Mouse (Mus musculus) embryo, embryonic 11 days (tissue): ENCODE measurements around the gene 5330417C22Rik.
"Not testable (repeated sequence)": the region's sequence is repeated elsewhere in the genome, so short reads cannot be mapped to it uniquely, and the experiment has no call there.

ENCODE experiments used
- DNase-seq: peaks from one replicate; pipeline ENCODE4 v3.0.0-alpha.2; 2015

5330417C22Rik gene

GRCm38 (mm10) chr3:108536517-108537260, at the start of gene 5330417C22Rik:
Gene 5330417C22Rik (minus strand): TSS chr3:108536536.
- DNase-seq = peak; percentile 63

- DNase-seq = no peak
Measured at GRCm38 (mm10) chr3:108584580-108584979, 48.2 kb upstream of the 5330417C22Rik start.

- no peak for DNase-seq
Measured at GRCm38 (mm10) chr3:108574018-108574417, 37.7 kb upstream of the 5330417C22Rik start.

DNA sequence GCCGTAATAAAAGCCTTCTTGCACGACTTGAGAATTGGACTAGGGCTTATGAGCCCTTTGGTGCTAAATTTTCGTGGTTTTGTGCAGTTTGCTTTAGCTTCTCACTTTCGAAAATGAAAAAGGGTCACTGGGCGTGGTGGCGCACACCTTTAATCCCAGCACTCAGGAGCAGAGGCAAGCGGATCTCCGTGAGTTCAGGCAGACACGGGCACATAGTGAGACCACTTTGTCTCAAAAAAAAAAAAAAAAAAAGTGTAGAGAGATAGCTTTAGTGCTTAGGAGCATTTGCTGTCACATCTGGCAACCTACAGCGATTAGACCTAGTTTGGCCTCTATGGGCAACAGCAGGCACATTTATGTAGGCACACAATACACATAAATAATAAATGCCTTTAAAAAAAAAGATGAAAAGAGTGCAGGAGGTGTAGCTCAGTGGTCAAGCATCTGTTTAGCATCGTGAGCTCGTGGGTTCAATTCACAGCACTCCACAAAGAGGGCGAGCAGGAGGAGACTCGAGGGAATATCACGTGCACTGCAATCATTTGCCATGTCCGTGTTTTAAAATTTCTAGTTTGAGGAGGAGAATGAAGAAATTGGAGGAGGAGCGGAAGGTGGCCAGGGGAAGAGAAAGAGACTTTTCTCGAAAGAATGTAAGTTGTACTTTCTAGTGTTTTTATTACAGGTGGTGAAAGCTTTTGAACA, 36.1 kb upstream of the 5330417C22Rik start:
- no peak for DNase-seq

DNA sequence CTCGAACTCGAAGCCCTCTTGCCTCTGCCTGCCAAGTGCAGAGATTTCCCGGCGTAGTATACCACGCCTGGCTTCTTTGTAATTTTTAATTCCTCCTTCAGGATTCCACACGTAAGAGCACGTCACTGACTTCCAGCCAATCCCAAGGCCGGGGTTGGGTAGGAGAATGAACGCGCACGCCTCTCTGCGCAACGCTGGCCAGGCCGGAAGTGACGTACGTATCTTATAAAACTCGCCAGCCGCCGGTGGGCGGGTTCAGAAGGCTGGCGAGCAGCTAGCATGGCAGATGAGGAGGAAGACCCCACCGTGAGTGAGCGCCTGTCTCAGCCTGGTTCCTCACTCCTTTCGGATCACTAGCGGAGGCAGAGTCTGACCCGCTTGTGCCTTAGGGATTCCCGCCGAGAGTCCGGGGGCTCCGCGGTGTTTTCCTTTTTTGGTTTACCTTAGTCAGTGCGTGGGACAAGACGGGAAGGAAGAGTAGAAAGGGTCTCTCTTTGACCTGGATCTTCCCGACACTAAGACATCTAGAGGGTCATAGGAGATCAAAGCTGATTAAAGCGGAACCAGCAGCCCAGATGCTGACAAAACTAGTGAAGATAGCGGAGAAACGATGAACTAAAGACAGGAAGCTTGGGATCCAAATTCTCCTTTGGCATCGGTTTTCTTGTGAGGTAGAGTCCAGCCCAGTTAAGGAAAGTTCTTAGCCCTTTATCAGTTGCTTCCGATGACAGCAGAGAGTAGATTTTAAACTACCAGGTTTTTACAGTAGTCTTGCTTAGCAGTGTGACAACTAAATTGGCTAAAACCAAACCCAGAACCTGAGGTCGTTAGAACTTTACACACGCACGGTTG, 35.3 kb upstream of the 5330417C22Rik start, which contains the start of gene Taf13:
TSS of gene Taf13 (plus strand) at position 256 of the 852 bp plus-strand sequence.
- DNase-seq = peak; percentile 99

DNA sequence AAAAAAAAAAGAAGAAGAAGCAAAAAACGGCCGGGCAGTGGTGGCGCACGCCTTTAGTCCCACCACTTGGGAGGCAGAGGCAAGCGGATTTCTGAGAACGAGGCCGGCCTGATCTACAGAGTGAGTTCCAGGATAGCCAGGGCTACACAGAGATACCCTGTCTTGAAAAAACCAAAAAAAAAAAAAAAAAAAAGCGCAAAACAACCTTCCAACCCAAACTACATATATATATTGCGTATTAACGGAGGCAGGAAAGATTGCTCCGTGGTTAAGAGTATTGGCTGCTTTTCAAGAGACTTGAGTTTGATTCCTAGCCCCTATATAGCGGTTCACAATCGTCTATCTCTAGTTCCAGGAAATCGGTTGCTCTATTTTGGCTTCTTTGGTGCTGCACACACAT, 34.5 kb upstream of the 5330417C22Rik start:
- DNase-seq = no peak

- not testable (repeated sequence) for DNase-seq
Measured at GRCm38 (mm10) chr3:108569636-108570035, 33.3 kb upstream of the 5330417C22Rik start.

DNA sequence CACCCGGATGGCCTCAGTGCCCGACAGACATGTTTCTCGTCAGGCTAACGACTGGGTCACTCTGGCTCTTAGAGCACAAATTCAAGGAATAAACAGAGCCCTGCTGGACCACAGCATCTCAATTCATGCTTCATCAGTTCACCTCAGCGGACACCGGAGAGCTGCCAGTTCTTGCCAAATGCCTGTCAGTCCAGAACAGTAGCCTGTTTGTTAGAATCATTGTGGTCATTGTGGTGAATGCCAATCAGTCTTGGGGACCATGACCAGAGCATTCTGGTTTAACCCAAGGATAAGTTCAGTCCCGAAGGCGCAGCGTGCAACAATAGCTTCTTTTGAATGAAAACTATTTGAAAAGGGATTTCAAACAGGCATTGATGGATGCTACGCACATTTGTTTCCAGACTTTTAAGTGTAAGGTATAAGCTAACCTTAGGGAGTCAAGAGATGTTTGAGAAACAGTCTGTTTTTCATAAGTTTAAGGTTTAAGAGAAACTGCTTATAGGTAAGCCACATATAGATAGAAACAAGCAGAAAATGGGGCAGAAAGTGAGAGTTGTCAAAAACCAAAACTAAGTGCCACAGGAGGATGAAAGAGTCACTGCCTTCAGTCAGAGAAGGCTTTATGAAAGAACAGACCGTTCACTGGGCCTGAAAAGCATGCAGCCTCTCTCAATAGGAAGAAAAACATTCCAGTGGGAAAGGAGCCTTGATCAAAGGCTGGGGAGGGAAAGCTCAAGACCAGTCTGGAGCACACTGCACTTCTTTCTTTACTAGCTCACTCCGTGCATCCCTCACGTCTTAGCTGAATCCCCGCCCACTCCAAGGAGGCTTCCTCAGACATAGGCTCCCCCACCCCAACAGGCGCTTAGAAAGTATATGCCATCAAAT, 31.9 kb upstream of the 5330417C22Rik start:
- peak; percentile 70 for DNase-seq

- peak; percentile 89 for DNase-seq
Measured at GRCm38 (mm10) chr3:108563309-108563708, 27.0 kb upstream of the 5330417C22Rik start.

DNA sequence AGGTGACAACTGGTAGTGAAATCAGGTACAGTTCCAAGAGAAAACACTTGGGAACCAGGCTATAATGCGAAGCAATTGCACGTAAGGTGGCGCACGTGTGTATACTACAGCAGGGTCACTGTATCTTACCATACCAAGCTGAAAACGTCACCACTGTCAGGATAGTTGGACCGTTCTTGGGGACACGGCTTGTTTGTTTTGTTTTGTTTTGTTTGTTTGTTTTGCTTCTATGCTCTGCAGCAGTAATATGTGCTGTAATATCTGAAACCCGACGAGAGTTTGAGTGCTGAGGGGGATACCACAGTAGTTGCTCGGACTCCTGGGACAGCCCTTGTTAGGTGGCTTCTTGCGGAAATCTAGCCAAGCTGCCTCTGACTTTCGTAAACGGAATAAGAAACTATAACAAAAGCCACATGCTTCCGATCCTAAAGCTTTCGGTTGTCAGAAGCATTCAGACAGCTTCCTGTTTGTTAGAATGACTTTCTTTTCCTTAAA, 26.5 kb upstream of the 5330417C22Rik start:
- peak; percentile 58 for DNase-seq

DNA sequence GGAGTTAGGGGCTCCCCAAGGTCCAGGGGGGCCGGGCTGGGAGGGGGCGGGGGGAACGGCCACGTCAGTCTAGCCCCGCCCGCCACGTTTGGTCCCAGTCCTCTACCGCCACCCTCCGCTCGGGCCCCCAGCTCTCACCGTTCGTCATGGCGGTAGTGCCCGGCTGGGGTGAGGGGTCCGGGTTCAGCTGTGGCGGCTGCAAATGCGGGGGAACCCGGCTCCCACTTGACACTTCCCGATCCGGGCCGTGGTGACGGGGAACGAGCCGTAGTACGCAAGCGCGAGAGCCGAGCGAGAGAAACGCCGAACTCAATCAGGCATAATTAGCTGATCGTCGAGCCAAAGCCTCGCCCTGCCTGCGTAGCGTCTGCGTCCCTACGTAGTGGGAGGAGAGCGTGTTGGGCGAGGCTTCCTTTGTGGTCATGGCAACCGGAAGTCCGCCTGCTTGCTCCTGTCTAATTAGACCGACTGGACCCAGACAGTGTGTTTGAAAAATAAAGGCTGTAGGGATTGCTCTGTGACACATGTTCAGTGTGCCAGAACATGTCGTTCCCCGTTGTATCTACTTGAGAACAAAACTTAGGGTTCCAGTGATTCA, 25.9 kb upstream of the 5330417C22Rik start, which contains the start of gene Tmem167b:
TSS of gene Tmem167b (minus strand) at position 334 of the 598 bp plus-strand sequence.
- peak; percentile 99 for DNase-seq

- DNase-seq = no peak
Measured at GRCm38 (mm10) chr3:108557888-108558287, 21.6 kb upstream of the 5330417C22Rik start.

- DNase-seq = peak; percentile 97
Measured at GRCm38 (mm10) chr3:108554587-108555312, 18.4 kb upstream of the 5330417C22Rik start.

DNA sequence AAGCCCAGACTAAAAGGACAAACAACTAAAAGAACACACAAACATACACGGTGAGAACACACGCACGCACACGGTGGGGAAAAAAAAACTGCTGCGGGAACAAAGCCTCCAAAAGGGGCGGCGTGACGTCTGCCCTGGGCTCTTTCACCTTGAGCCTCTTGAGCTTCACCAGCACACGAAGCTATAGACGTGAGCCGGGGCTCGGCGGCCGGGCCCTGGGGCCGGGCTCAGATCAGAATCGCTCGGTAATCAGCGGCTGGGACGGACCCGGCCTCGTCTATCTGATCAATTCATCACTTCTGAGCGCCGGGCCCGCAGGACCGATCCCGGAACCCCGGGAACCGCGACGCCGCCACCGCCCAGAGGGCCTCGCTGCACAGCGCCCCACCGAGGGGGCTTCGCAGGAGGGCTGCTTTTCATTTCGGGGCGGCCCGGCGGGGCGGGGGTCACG, 17.8 kb upstream of the 5330417C22Rik start:
- DNase-seq = peak; percentile 67

DNA sequence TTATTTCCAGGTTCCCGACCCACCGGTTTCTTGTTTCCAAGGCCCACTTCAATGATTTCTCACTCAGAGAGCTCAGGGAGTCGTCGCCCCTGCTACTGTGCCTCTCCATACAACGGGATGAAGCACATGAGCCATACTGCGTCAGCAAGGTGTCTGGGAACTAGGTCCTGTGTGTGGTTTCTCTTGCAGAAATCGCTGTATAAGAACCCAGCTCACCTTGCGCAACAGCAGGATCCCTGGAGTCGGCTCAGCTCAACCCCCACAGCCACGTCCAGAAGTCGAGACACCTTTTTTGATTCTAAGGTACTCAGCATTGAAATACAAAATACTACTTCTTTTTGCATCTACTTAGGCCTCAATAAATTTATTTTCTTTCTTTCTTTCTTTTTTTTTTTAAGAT, 6.0 kb upstream of the 5330417C22Rik start:
- no peak for DNase-seq

GRCm38 (mm10) chr3:108537303-108537702, 967 bp upstream of the 5330417C22Rik start:
- peak; percentile 93 for DNase-seq

DNA sequence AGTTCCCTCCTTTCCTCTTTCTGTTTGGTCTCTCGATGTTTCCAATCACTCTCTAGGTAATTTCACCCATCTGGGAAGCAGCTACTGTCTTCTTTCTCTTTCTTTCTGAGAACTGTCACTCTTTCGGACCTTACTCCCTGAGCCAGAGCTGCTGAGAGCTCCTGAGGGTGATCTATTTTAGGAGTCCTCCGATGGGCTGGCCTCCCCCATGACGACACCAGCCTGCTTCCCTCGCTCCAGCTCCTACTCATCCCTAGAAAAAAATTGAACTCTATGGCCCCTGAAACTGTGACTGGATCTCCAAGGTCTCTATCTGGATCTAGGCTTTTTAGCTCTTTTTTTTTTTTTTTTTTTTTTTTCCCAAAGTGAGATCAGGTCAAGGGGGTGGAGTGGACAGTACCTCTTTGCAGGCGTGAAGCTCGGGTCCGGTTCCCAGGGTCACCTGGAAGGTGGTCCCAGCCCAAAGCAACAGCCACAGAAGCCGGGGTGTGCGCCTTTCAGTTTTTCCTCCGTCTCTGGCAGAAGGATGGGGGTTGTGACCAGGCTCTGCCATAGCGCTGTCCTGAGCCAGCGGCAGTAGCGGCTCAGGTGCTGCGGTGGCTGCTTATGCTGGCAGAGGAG, 330 bp downstream of the 5330417C22Rik start:
- no peak for DNase-seq

DNA sequence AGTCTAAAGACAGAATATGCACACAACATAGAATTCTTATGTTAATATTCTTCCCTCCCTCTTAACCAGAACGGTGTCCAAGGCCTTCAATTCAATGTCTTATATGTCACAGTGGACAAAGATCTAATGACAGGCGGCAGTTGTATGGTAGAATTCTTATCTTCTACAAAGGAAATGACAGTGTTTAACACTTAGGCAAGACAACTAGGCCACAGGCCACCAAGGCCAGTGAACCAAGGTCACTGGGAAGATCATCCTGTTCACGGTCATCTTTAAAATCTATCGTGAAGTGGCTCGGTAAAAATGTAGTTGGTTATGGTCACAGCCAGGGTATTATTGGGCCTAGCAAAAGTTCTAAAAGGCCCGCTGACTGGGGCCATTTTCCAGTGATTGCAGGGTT, 2.4 kb downstream of the 5330417C22Rik start, which contains the start of gene 1700013F07Rik:
TSS of gene 1700013F07Rik (plus strand) at position 200 of the 400 bp plus-strand sequence.
- DNase-seq = no peak

GRCm38 (mm10) chr3:108533114-108533885, 3.0 kb downstream of the 5330417C22Rik start:
- no peak for DNase-seq
